Mouse (Mus musculus): ENCODE results near the gene Dglucy. TPM values are rescaled to one million over a fixed set of nuclear protein-coding genes. Genes with fewer than 3 reads are reported as not detected.

Gene Dglucy
- total RNA-seq, 2 experiments from 2014 or later, result 6.1 to 8.3 TPM

- Histone ChIP-seq H3K4me3 (no peak overlapping the region), H3K27ac (no peak overlapping the region)
- no peak for TF ChIP-seq CTCF (conservative IDR thresholded peaks at IDR 0.05)
- no peak for DNase-seq (ENCODE audit: low spot score in 2 of 2)
Measured at GRCm38 (mm10) chr12:100941361-100941760, 162.5 kb downstream of the Dglucy start.

GRCm38 (mm10) chr12:100943146-100943545 lies 164.3 kb downstream of the Dglucy start:
- Histone ChIP-seq H3K27ac (no peak overlapping the region), H3K4me3 (no peak overlapping the region)
- no peak for DNase-seq (ENCODE audit: low spot score in 2 of 2)
- no peak for TF ChIP-seq CTCF (conservative IDR thresholded peaks at IDR 0.05)

GRCm38 (mm10) chr12:100944921-100945336 lies 166.1 kb downstream of the Dglucy start:
- no peak for TF ChIP-seq CTCF (conservative IDR thresholded peaks at IDR 0.05)
- DNase-seq (ENCODE audit: low spot score in 2 of 2), result no peak
- no peak overlapping the region for H3K4me3 ChIP-seq
- no peak overlapping the region; the same call in 1 of the 2 replicates for H3K27ac ChIP-seq

- no peak overlapping the region; the same call in 1 of the 2 replicates for H3K27ac ChIP-seq
- DNase-seq (ENCODE audit: low spot score in 2 of 2), result no peak
- TF ChIP-seq CTCF (conservative IDR thresholded peaks at IDR 0.05), result no peak
- H3K4me3 ChIP-seq, result no peak overlapping the region
Measured at GRCm38 (mm10) chr12:100945501-100945900, 166.6 kb downstream of the Dglucy start.

GRCm38 (mm10) chr12:100945948-100946347 lies 167.1 kb downstream of the Dglucy start:
- Histone ChIP-seq H3K27ac (no peak overlapping the region), H3K4me3 (no peak overlapping the region)
- TF ChIP-seq CTCF (conservative IDR thresholded peaks at IDR 0.05), result no peak
- no peak for DNase-seq (ENCODE audit: low spot score in 2 of 2)

Other genes with a start within 250 kb of the Dglucy start
- 10 to 100 TPM; 25.7 to 26.0 TPM for gene Rps6ka5, start 52.1 kb upstream of the Dglucy start, total RNA-seq (2021)
- gene Gpr68, start 129.1 kb downstream of the Dglucy start, total RNA-seq (2021), result 10 to 100 TPM; 20.1 to 22.2 TPM
- gene Ccdc88c, start 250.0 kb downstream of the Dglucy start, total RNA-seq (2021), result 10 to 100 TPM; 24.3 to 33.7 TPM

All from layer of hippocampus, adult 2 months (tissue).